Mouse (Mus musculus) lung, postnatal 0 days (tissue): ENCODE data around the gene Gm13283. TPM values are rescaled to one million over a fixed set of nuclear protein-coding genes. Genes with fewer than 3 reads are reported as not detected.
"Not testable (repeated sequence)": the region's sequence is repeated elsewhere in the genome, so short reads cannot be mapped to it uniquely, and the experiment has no call there.

Experiments used
- ATAC-seq: fragments of 200-750 bp; cut with Nextera tagmentation; 2 replicates; pipeline ENCODE4 v1.8.0; 2017; ENCODE audit warnings: moderate library complexity
- DNase-seq: peaks from one replicate; pipeline ENCODE4 v3.0.0-alpha.2; 2016; ENCODE audit warnings: low spot score
- H3K27ac ChIP-seq: fragments of 300-500 bp; sonication (generic); 2 replicates; pipeline ENCODE4 v1.5.1; 2014; ENCODE audit warnings: antibody characterized with exemption, mild to moderate bottlenecking, low read length, mixed read lengths
- H3K27me3 ChIP-seq: fragments of 300-500 bp; sonication (generic); replicated peaks from 2 replicates; pipeline ENCODE4 v1.6.1; 2014; ENCODE audit warnings: low read length, mixed read lengths; ENCODE audit not compliant: insufficient read depth
- H3K36me3 ChIP-seq: fragments of 300-500 bp; sonication (generic); 2 replicates; pipeline ENCODE4 v1.6.1; 2014; ENCODE audit warnings: low read length, mixed read lengths; ENCODE audit not compliant: insufficient read depth
- H3K4me1 ChIP-seq: fragments of 300-500 bp; sonication (generic); 2 replicates; pipeline ENCODE4 v1.6.1; 2014; ENCODE audit warnings: antibody characterized with exemption, low read depth, low read length, mixed read lengths; ENCODE audit not compliant: insufficient read depth
- H3K4me2 ChIP-seq: fragments of 300-500 bp; sonication (generic); replicated peaks from 2 replicates; pipeline ENCODE4 v1.6.1; 2014; ENCODE audit warnings: low read depth, mild to moderate bottlenecking, low read length, moderate library complexity, mixed read lengths
- H3K4me3 ChIP-seq: fragments of 300-500 bp; sonication (generic); 2 replicates; pipeline ENCODE4 v1.5.1; 2014; ENCODE audit warnings: low read depth, low read length
- H3K9ac ChIP-seq: fragments of 300-500 bp; sonication (generic); replicated peaks from 2 replicates; pipeline ENCODE4 v1.6.1; 2014; ENCODE audit warnings: low read depth, mild to moderate bottlenecking
- H3K9me3 ChIP-seq: fragments of 300-500 bp; sonication (generic); 2 replicates; pipeline ENCODE4 v1.6.1; 2016; ENCODE audit warnings: low read length, mixed read lengths
- CTCF ChIP-seq: IDR thresholded peaks from 2 replicates; pipeline ENCODE4 v1.5.1; 2016; ENCODE audit warnings: antibody characterized with exemption, mild to moderate bottlenecking
- WGBS: fragments of 180-500 bp; shearing (Covaris S2); extraction: QIAGEN DNeasy Blood & Tissue Kit; methylation state at CpG from one replicate; pipeline ENCODE4 v1.1.7; 2014; 5-methylcytosine and 5-hydroxymethylcytosine counted together
- polyA plus RNA-seq: library from polyadenylated mRNA; unstranded; fragments of >200 nt; fragmentation: Nextera tagmentation; extraction: Ambion mirVana; gene quantifications from 2 replicates; pipeline ENCODE4 v1.2.1, GENCODE M21; 2015

Gm13283 gene
- polyA plus RNA-seq, 1 experiment from 2014 or later = 0.44 TPM

DNA sequence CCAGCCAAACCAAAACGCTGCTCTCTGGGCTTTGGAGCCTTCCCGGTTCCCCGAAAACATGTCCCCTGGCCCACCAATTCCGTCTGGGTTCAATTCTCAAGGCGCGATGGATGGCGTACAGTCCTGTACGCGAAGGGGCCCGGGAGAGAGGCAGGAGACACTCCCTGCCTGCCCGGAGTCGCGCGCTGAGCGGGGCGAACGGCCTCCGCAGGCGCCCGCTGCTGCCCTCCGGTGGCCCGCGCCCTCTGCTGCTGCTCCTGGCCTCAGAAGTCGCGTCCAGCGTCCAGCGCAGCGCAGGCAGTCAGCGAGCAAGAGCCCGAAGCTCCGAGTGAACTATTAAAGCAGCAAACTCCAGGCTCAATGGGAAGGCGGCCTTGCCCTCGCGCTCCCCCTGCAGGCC, 45.8 kb downstream of the Gm13283 start:
- H3K4me1 ChIP-seq, DNase-seq, ATAC-seq, H3K4me2 ChIP-seq, H3K36me3 ChIP-seq, H3K4me3 ChIP-seq, H3K27me3 ChIP-seq, H3K27ac ChIP-seq, H3K9ac ChIP-seq, H3K9me3 ChIP-seq: not testable (repeated sequence)
- no CpG with 5 or more reads among the region's 34 CpGs for WGBS
- TF ChIP-seq CTCF = peak; percentile 43

Other genes starting within 250 kb of the Gm13283 start
- not detected in 2 replicates for gene Ifnb1, start 237.3 kb upstream of the Gm13283 start, polyA plus RNA-seq
- gene Ifna15, start 201.9 kb upstream of the Gm13283 start, polyA plus RNA-seq = not detected in 2 replicates
- not detected in 2 replicates for gene Ifna14, start 188.3 kb upstream of the Gm13283 start, polyA plus RNA-seq
- gene Ifna9, start 167.7 kb upstream of the Gm13283 start, polyA plus RNA-seq = not detected in 2 replicates
- gene Ifna12, start 156.7 kb upstream of the Gm13283 start, polyA plus RNA-seq = not detected in 2 replicates
- gene C87499, start 125.7 kb upstream of the Gm13283 start, polyA plus RNA-seq = not detected in 2 replicates
- gene Ifna13, start 115.7 kb upstream of the Gm13283 start, polyA plus RNA-seq = not detected in 2 replicates
- gene Ifna16, start 83.2 kb upstream of the Gm13283 start, polyA plus RNA-seq = not detected in 2 replicates
- gene Ifna2, start 76.2 kb upstream of the Gm13283 start, polyA plus RNA-seq = not detected in 2 replicates
- not detected in 2 replicates for gene Ifnab, start 68.8 kb upstream of the Gm13283 start, polyA plus RNA-seq
- gene Gm26566, start 38.3 kb upstream of the Gm13283 start, polyA plus RNA-seq = 0.19 TPM in 1 of 2 replicates, not detected in the other
- 54.1 and 59.7 TPM in 2 replicates for gene Klhl9, start 37.7 kb upstream of the Gm13283 start, polyA plus RNA-seq
- gene Gm13271, start 5.3 kb upstream of the Gm13283 start, polyA plus RNA-seq = not detected in 2 replicates
- gene Gm13290, start 13.7 kb downstream of the Gm13283 start, polyA plus RNA-seq = 0.40 TPM in 1 of 2 replicates, not detected in the other
- gene Gm13289, start 16.8 kb downstream of the Gm13283 start, polyA plus RNA-seq = not detected in 2 replicates
- not detected in 2 replicates for gene Gm13272, start 19.7 kb downstream of the Gm13283 start, polyA plus RNA-seq
- 0.26 and 0.61 TPM in 2 replicates for gene Ifnz, start 22.0 kb downstream of the Gm13283 start, polyA plus RNA-seq
- gene Gm13276, start 25.6 kb downstream of the Gm13283 start, polyA plus RNA-seq = 0.30 TPM in 1 of 2 replicates, not detected in the other
- gene Gm13277, start 28.5 kb downstream of the Gm13283 start, polyA plus RNA-seq = not detected in 2 replicates
- gene Gm13278, start 31.4 kb downstream of the Gm13283 start, polyA plus RNA-seq = not detected in 2 replicates
- gene Gm13275, start 34.4 kb downstream of the Gm13283 start, polyA plus RNA-seq = not detected in 2 replicates
- not detected in 2 replicates for gene Gm13279, start 37.3 kb downstream of the Gm13283 start, polyA plus RNA-seq
- 1.8 and 2.4 TPM in 2 replicates for gene Gm13285, start 39.5 kb downstream of the Gm13283 start, polyA plus RNA-seq
- gene Gm13287, start 43.1 kb downstream of the Gm13283 start, polyA plus RNA-seq = not detected in 2 replicates
- 0.05 TPM in 1 of 2 replicates, not detected in the other for gene Gm13288, start 45.4 kb downstream of the Gm13283 start, polyA plus RNA-seq
- gene Ifna7, start 56.1 kb downstream of the Gm13283 start, polyA plus RNA-seq = not detected in 2 replicates
- gene Ifna11, start 59.8 kb downstream of the Gm13283 start, polyA plus RNA-seq = not detected in 2 replicates
- gene Ifna6, start 67.3 kb downstream of the Gm13283 start, polyA plus RNA-seq = not detected in 2 replicates
- gene Ifna5, start 75.4 kb downstream of the Gm13283 start, polyA plus RNA-seq = not detected in 2 replicates
- not detected in 2 replicates for gene Ifna4, start 81.7 kb downstream of the Gm13283 start, polyA plus RNA-seq
- not detected in 2 replicates for gene Ifna1, start 90.0 kb downstream of the Gm13283 start, polyA plus RNA-seq
- not detected in 2 replicates for gene Ifne, start 120.1 kb downstream of the Gm13283 start, polyA plus RNA-seq